Mouse (Mus musculus): ENCODE data around the gene Spata1.

Gene Spata1

DNA sequence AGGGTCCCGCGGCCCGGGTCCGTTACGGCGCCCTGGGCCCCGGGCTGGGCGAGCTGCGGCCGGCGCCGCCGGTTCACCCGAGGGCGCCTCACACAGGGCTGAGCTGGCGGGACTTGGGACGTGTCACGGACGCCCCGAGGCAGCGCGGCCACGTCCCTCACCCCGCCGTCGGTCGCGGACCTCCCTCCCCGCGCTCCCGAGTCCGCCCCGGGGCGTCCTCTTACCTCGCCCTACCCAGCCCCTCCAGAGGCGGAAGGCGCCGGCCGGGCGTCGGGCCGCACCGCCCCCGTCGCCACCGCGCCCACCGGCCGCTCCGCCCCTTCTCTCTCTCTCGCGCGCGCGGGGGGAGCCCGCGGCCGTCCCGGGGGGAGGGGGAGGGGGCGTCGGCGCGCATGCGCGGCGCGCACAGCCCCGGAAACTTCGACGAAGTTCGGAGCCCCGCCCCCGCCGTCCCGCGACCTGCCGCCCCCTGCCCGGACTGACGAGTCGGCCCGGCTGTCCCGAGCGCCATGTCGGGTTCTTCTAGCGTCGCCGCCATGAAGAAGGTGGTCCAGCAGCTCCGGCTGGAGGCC, at the start of gene Spata1, which contains the start of gene Gng5:
TSS of gene Spata1 (minus strand) at position 323 of the 572 bp plus-strand sequence.
TSS of gene Gng5 (plus strand) at position 377 of the 572 bp plus-strand sequence.
- no peak for DNase-seq (ENCODE audit: extremely low spot score, low read depth, low spot score)

DNA sequence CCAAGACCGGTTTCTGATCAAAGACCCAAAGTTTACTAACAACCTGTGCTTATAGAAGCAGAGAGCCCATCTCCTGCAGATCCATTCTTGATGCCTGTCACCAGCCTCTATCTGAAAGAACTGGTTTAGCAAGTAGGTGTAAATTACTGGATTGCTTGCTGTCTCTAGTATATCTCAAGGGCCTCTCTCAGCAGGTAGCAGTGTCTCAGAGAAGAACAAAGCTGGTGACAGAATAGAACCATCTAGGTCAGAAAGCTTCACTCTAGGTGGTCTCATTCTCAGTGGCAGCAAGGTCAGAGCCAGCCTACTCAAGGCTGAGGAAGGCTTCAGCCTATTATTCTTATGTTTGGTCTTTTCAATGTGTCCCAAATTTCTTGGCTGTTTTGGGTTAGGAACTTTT, 44.1 kb upstream of the Spata1 start:
- no peak for DNase-seq (ENCODE audit: extremely low spot score, low read depth, low spot score)

DNA sequence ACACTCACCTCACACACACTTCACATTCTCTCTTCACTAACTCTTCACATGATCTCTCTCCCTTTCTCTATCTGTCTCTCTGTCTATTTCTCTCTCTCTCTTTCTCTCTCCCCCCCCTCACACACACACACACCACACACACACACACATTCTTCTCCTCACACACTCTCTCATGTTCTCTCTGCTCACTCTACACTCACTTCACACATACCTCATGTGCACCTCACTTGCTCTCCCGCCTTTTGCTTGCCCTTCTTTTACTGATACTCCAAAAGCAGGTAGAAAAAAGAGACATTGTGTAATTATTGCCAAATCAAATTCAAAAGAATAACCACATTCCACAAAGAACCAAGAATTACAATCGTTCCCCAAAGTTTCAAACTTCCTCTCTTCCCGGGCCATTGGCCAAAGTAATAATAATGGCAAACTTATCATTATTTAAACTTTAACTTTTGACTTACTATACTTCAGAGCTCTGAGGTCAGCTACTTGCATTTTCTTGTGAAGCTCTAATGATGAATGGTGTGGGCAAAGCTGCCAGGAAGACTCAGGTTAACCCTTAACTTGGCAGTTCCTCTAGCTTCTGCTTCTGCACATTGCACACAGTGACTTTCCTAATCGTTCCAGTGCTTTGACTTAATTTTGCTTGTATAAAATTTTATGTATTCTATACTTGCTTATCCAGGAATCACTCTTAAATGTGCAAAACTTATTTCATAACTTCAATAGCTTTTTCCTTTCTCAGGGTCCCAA, 41.1 kb upstream of the Spata1 start:
- no peak for DNase-seq (ENCODE audit: extremely low spot score, low read depth, low spot score)

DNA sequence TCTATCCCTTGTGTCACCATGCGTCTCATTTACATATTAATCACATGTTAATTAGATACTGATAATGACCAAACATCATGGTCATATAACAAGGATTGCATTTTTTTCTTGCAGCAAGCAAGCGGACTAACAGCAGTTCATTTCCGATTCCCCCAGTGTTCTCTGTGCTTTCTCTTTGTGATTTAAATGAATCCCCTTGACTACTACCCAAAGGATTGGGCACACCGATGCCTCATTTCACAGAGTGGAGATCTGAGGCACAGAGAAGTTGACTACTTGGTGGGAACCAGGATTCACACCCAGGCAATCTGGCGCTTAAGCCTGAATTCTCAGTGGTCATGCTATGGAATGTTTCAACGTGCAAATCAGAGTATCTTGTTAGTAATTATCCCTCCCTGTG, 35.4 kb upstream of the Spata1 start:
- DNase-seq (ENCODE audit: extremely low spot score, low read depth, low spot score): no peak

DNA sequence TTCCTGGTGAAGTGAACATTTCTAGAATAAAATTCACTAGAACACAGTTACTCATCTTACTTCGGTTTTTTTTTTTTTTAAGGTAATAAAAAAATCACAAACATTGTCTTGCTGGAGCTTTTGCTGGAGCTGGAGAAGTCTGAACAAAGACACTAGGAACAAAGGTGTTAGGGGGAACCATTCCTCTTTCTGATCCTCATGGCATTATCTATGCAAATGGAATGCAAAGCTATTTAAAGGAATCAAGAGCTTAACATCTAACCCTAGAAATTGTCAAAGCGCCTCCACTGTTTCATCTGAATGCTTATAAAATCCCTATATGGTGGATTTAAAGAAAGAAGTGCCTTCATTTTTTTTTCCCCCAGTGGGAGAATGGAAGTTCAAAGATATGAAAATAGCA, 28.8 kb upstream of the Spata1 start:
- DNase-seq (ENCODE audit: extremely low spot score, low read depth, low spot score): no peak

DNA sequence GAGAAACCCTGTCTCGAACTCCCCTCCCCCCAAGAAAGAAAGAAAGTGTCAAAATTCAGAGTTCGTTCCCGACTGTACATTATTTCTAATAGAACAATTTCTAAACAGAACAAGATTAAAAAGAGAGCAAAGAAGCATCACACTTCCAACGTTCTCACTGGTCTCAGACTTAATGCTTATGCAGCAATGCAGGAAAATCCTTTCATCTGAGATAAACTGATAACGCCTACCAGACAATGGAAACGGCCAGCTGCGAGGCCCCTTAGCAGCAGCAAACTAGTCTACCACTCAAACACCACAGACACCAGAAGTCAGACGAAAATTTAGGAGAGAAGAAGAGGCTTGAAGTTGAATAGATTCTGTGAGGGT, 22.1 kb upstream of the Spata1 start:
- DNase-seq (ENCODE audit: extremely low spot score, low read depth, low spot score): no peak

DNA sequence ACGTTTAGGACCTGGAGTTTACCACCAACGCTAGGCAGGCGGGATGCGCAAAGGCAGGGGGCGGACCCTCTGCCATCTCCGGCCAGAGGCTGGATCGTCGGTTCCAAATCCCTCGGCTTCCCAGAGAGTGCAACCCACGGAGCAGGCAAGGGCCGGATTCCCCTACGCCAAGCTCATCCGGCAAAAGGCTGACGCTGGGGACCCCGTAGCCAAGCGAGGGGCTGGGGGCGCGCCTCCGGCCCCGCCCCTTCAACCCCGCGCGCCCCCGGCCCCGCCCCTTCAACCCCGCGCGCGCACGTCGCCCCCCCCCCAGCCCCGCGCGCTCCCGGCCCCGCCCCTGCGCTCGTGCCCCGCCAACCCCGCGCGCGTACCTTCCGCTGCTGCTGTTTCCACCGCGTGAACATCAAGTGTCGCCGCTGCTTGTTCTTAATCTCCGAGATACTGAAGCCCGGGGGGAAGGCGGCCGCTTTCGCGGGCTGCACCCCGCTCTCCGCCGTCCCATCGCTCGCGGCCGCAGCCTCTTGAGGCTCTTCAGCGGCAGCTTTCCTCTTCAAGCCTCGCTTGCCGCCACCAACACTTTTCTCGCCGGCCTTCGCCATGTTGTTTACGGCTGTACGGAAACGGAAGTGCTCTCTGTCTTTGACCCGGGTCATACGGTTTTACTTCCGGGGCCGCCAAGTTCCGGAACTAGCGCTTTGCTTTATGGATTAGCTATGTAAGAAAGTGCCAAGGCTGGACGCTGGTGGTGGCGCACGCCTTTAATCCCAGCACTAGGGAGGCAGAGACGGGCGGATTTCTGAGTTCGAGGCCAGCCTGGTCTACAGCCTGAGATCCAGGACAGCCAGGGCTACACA, 21.5 kb upstream of the Spata1 start, which contains the start of gene Rpf1:
TSS of gene Rpf1 (minus strand) at position 632 of the 854 bp plus-strand sequence.
- peak; percentile 77 for DNase-seq (ENCODE audit: extremely low spot score, low read depth, low spot score)

DNA sequence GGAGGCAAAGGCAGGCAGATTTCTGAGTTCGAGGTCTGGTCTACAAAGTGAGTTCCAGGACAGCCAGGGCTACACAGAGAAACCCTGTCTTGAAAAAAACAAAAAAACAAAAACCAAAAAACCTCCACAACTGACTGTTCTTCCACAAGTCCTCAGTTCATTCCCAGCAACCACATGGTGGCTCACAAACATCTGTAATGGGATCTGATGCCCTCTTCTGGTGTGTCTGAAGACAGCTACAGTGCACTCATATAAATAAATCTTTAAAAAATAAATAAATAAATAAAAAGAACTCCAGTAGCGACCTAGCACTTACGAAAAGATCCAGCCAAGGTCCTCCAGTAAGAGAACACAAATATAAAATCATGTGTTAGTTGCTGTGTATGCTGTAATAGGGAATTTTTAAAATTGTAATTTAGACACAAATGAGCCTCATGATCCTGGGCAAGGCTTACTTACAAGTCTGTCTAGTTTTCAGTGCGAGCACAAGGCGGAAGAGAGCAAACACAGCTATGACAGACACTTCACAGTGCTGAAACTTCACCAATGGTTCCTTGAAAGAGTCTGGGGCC, 20.8 kb upstream of the Spata1 start:
- no peak for DNase-seq (ENCODE audit: extremely low spot score, low read depth, low spot score)

DNA sequence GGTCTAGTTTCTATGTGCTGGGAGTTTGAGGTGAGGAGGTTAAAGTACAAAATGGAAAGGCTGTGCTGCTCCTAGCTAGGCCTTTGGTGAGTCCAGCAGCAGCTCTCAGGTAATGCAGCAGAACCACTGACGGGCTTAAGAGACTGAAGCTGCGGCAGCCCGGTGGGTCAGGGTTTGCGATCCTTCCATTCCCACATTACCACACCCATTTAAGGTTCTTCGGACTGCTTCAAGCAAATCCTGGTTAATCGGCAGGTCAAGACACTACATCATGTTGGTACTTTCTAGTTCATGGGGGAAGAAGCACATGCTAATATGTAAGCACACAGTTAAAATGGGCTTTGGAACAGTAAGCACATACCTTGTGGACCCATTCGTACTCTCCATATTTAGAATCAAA, 7.2 kb upstream of the Spata1 start:
- DNase-seq (ENCODE audit: extremely low spot score, low read depth, low spot score): no peak

DNA sequence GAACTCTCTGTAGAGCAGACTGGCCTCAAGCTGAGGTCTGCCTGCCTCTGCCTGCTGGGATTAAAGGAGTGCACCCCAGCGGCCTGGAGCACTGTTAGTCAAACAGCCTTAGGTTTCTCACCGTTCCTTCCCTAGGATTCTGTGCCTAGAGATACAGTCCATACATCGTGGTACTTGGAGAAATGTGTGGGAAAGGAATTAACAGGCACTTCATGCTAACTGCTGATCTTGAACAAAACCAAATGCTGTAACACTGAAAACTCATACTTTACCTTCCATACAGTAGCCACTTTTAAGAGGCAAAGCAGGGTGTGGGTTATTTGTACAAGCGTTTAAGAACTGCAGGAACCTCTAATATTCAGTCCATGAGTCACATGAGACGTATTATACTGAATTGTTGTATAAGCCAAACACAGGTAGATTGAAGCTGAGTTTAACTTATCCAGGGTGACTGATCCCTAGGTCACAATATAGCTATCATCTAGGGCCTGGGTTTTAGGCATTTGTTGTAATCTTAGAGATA, 2.1 kb upstream of the Spata1 start:
- DNase-seq (ENCODE audit: extremely low spot score, low read depth, low spot score): no peak

DNA sequence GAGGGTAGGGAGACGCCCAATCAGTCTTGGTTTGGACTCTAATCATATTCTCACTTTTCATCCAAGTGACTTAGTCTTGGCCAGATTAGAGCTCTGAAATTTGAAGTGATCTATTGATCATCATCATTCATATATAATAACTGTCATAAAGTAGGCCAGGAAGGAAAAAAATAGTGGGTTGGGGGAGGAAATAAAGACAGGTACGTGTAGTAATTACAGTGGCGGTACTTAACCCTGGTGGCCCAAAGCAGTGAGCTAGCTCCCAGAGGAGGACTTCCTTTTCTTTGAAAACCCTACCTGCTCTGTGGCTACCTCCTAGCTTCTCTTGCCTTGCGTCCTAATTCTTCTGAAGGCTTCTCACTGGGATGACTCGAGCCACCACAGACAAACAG, 1.3 kb upstream of the Spata1 start:
- DNase-seq (ENCODE audit: extremely low spot score, low read depth, low spot score): no peak

DNA sequence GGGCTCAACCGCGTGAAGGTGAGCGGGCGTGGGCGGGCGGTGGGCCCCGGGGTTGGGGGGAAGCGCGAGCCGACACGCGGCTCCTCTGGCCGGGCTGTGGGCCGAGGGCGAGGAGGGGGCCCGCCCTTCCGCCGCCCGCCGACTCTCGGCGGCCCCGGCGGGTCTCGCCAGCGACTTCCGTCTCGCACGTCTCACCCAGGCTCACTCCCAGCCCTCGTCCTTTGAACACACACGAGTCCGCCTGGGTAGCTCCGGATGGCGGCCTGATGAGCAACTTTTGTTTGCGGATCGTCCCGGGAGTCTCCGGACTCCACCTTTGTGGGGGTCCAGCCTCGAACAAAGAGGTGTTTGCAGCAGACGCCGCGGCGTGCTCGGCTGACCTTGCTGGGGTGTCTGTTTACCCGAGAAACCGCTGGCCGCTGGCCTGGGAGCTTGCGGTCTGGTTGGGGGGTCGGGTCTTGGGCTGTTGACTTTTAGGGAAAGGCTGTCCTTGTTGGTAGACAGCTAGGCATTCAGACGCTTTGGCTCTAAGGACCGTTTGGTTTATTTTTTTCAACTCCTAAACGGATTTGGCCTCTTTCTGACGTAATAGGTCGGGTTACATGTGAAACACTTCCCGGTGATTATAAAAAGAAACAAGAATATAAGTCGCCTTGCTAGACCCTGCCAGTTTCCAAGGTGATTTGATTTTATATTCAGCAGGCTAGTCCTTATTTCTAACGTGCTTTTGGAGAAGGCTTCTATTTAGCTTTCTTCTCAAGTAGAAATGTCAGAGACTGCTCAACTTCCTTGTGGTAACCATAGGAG, 653 bp upstream of the Spata1 start:
- no peak for DNase-seq (ENCODE audit: extremely low spot score, low read depth, low spot score)

DNA sequence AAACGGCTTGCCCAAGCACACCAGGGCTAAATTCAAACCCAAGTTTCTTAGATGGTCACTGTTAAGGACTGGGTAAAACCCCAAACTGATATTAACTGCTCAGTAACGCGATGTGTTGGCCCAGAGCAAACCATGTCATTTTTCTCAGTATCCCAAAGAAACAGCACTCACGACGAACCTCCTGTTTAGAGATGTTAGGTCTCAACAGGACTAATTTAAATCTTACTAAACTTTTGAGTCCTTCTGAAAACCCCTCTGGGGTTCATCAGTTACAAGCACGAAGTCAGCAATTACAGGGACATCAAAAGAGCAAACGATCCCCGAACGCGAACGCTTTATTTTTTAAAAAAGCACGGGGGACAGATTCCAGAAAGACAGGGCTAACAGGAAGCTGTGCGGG, 564 bp downstream of the Spata1 start:
- no peak for DNase-seq (ENCODE audit: extremely low spot score, low read depth, low spot score)

DNA sequence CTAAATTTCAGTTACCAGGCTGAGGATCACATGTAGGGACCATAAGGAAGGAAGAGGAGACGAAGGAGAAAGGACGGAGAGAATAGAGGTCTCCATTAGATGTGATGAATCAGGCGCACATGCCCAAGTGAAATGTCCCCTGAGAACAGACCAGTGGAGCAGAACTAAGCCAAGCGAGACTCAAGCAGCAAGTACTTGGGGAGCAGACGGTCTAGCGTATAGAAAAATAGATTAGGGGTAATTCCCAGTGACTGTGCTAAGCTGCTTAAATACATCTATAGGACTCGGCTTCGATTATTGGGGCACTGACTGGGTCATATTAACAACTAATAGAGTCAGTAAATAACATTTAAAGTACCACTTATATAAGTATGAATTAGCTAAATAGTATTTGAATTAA, 4.6 kb downstream of the Spata1 start:
- DNase-seq (ENCODE audit: extremely low spot score, low read depth, low spot score): no peak

DNA sequence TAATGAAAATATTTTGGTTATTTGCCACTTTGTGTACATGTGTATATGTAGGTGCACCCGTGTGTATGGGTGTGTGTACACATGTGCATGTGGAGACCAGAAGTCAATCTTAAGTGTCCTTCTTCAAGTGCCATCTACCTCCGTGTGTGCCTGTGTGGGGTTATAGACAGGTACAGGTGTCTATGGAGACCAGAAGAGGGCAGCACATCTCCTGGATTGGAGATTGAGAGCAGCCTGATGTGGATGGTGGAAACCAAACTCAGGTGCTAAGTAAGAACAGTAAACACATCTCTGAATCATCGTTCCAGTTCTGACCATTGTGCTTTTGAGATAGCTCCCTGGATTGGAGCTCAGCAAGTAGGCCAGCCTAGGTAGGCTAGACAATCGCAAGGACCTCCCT, 13.1 kb downstream of the Spata1 start:
- no peak for DNase-seq (ENCODE audit: extremely low spot score, low read depth, low spot score)

DNA sequence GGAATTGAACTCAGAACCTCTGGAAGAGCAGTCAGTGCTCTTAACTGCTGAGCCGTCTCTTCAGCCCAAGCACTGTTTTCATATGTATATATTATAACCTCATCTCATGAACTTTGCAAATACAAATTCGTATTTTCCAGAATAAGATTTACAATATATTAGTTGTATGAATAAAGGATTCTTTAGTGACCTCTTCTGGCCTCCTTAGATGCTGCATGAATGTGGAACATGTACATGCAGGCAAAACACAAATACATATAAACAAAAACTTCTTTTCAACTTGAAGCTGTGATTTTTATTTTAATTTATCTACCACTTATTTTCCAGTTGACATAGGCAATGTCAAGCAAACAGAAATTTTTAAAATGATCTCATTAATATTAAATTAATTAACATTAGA, 17.5 kb downstream of the Spata1 start:
- no peak for DNase-seq (ENCODE audit: extremely low spot score, low read depth, low spot score)

DNA sequence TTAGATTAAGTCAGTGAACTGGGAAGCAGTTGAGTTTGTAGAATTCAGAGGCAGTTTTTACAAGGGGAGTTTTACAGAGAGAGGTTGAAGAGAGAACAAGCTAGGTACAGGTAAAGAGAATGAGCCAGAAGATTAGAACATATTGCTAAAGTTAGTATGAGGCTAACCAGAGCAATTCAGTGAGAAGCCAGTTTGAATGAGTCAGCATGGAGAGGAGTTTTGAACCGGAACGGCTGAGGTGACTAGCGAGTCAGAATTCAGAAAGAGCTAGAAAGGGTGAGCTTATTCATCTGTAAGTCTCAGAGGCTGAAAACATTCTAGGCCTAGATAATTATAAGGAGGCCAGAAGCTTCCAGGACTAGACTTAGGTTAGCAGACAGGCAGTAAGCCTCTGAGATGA, 25.1 kb downstream of the Spata1 start:
- DNase-seq (ENCODE audit: extremely low spot score, low read depth, low spot score): no peak

DNA sequence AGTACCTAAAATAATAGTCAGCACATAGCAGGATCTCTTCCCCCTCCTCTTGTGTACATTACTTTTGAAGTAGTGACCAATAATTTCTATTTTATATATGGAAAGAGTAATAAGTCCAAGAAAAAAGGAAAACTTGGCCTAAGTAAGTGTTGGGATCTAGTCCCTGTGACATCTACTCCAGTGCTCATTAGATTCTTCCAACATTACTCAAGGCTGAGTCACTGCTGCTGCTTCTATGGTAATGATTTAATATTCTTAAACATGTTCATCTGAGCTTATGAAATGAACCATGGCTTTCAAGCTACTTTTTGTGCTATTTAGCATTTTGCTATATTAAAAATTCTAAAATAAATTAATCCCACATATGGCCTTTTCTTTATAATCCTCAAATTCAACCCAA, 25.8 kb downstream of the Spata1 start:
- DNase-seq (ENCODE audit: extremely low spot score, low read depth, low spot score): no peak

DNA sequence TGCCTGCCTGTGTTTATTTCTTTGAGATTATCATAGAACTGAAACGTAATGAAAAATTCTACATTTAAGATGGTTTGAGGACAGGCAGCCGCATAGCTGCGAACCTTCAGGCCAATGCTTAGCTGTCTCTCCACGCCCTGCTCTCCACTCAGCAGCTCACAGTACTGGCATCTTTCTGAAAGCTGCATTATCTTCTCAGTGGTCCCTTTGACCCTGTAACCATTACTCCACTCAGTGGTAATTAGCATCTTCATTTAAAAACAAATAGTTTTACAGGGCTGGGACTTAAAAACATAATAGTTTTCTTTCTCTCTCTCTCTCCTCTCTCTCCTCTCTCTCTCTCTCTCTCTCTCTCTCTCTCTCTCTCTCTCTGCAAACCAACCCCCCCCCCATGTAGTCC, 26.9 kb downstream of the Spata1 start:
- DNase-seq (ENCODE audit: extremely low spot score, low read depth, low spot score): no peak

DNA sequence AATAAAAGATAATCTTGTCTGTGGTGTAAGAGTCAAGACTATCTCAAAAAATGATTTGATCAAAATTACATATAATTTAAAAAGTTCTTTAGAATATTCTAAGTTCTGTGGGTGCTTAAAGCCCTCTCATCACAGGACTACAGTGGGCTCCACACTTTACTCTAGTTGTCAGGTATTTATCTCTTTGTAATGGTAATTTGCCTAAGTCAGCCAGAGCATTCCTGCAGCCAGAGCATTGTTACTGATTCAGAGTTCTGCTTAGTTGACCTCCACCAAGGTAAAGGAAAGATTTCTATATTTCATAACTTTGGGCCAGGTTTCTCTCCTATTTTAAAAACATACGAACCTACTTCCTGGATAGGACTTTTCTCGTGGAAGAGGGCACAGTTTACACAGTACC, 30.3 kb downstream of the Spata1 start:
- no peak for DNase-seq (ENCODE audit: extremely low spot score, low read depth, low spot score)

DNA sequence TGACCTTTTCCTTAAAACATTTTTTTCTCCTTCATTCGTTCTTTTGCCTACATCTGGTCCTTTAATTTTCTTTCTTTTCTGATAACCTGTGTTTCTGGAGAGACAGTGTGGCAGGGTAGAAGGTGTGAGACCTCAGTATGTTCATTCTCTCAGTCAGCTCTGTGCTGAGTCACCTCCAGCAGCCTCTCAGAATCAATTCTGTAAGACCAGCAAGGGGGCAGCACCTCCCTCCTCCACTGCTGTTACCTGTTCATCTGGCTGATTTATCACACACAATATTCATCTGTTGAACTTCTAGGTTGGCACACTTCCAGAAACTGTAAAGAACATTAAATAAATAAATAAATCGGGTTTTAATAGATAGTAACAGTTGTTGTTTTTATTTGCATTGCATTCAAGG, 36.6 kb downstream of the Spata1 start:
- DNase-seq (ENCODE audit: extremely low spot score, low read depth, low spot score): no peak
